Mouse (Mus musculus) adipocyte (in vitro differentiated cells): ENCODE results near the gene Rpp25l.

ENCODE experiments used
- DNase-seq: peaks from one replicate; pipeline ENCODE4 v3.0.0-alpha.2; 2016; ENCODE audit warnings: low spot score

Gene Rpp25l

DNA sequence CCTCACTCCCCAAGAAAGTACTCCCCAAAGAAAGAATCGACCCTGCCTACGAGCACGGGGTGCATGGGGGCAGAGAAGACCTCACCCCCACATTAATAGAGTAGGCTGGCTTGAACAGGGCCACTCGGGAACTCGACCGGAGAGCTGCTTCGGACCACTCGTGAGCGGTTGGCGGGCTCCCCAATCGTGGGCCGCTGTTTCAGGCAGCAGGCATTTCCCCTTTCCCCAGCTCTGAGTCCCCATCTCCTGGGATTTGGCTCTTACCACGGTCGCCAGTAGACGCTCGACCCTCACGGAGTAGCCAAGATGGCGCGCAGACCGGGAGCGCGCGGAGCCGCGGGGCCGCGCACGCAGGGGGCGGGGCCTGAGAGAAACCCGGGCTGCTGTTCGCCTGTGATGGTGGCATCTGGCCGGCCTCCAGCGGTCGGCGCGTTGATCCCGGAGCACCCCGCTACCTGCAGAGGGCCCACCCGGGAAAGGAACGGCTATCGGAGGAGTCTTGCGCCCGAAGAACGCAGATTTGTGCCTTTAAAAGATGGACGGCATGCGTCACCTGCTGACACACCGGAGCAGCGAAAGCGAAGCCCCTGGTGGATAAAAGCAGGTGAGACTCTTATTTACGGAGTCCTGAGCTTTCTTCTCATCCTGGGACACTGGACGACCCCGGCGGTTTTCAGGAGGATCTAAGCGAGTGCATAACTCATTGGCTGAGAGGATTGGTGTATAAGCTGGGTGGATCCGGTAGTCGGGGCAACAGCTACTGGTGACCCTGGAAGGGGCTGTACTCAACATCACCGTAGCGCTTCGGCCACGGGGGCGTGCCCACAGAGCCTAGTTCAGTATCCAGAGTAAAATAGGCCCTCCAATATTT, at the start of gene Rpp25l:
Gene Rpp25l (minus strand): TSS at position 338 of the 871 bp plus-strand sequence.
- peak; percentile 78 for DNase-seq

- DNase-seq = peak; percentile 77
Measured at GRCm38 (mm10) chr4:41762688-41763114, 49.4 kb upstream of the Rpp25l start.

GRCm38 (mm10) chr4:41762099-41762687, 48.9 kb upstream of the Rpp25l start:
- peak; percentile 39 for DNase-seq

GRCm38 (mm10) chr4:41761680-41762079, 48.3 kb upstream of the Rpp25l start:
- DNase-seq = peak; percentile 40

DNA sequence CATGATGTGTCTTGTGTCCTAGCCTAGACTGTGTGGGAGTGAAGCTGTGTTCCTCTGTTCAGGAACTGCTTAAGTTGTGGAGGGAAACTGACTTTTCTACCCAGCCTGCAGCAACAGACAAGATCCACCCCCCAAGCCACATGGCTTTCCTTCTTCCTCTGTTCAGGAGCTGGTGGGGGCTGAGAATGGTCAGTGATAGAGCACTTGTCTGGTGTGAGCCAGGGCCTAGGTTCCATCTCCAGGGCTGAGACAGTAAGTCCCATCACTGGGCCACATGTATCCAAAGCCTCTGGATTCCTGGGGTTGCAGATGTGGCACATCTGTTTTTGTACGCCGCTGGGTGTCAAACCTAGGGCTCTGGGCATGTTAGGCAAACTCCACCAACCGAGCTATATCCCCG, 47.6 kb upstream of the Rpp25l start:
- DNase-seq = no peak

DNA sequence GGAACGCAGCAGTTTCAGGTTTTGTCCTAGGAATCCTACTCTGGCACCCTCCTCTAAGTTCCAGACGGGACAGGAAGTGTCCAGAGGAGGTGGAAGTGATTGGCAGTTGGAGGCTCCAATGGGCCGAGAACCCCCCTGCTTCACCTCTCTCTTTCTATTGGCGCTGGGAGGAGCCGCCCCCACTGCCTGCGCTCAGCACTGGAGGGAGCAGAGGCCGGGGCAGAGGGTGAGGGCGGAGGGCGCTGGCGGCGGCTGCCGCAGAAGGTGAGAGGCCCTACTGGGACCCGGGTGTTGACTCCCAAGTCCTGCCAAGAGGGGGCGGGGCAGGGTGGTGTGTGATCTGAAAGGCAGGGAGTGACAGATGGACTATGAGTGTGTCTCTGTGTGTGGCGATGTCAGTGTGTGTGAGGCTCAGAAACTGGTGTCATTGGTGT, 47.0 kb upstream of the Rpp25l start:
- DNase-seq = peak; percentile 94

DNA sequence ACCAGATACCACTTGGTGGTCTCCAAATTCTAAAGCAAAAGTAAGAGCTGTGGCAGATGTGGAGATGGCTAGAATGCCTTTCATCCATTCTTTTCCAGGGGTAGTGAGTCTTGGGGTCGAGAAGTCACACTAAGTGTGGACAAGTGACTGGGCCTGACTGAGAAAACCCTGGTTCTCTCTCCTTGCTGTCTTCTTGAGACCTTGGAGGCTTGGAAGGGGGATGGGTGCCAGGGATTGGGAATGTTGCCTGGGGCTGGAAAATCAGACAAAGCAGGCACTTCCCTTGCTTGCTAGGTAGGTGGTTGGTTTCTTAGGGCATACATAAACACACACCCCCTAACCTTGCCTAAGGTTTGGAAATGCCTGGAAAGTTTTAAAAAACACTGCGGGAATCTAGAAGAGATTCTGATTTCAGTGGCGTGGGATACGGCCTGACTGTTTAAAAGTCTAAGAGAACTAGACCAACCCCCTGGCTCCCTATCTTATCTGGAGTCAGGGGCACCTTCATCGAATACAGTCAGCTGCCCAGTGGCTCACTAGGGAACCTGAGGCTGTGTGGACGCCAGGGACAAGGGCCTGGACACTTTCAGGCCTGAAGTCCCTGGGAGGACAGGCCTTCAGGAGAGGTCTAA, 46.4 kb upstream of the Rpp25l start:
- DNase-seq = peak; percentile 7

DNA sequence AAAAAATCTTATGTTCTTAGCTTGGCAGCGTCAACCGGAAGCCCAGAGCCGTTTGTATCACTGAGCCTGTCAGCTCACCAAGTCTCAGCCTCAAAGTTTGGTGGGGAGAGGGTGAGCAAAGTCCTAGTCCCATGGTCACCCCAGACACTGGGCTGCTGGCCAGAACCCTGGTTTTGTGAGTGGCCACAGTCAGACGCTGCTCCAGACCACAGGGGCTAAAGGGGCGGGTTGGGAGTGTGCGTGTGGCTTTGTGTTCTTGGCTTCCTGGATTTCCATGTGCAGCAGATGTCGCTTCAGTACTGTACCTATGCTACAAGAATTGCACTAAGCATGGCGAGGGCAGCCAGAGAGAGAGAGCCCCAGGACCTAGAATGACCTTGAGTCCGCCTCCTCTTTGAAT, 45.9 kb upstream of the Rpp25l start:
- DNase-seq = peak; percentile 2

GRCm38 (mm10) chr4:41758701-41759100, 45.4 kb upstream of the Rpp25l start:
- DNase-seq = no peak

DNA sequence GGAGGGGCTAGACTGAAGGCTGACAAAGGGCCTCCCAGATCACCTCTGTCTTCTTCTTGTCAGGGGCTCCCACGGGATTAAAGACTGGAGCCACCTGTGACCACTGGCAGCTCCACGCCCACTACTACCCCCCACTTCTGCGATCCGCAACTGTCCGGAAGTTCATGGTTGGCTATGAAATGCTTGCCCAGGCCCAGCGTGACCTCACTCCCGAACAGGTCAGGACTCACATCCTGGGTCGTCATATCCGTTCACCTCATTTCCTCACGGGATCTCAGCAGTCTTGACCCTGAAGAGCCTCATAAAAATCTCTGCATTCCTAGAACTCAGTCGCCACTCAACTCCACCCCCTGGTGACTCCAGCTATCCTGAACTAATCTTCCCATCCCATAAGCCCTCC, 44.7 kb upstream of the Rpp25l start:
- DNase-seq = peak; percentile 2

- DNase-seq = no peak
Measured at GRCm38 (mm10) chr4:41757321-41757720, 44.0 kb upstream of the Rpp25l start.

DNA sequence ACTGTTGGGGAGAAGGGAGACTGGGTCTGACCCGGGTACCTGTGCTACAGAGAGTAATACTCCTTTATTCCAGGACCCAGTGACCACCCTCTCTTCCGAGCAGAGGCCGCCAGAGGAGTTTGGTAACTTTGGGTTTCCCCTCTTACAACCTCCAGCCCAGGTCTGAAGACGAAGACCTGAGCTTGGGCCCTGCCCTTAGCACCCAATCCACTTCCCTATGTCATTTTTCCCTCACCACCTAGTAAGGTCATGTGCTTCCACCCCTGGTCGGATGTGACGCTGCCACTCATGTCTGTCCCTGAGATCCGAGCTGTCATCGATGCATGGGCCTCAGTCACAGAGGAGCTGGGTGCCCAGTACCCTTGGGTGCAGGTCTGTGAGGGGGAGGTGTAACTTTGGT, 43.1 kb upstream of the Rpp25l start:
- DNase-seq = no peak

DNA sequence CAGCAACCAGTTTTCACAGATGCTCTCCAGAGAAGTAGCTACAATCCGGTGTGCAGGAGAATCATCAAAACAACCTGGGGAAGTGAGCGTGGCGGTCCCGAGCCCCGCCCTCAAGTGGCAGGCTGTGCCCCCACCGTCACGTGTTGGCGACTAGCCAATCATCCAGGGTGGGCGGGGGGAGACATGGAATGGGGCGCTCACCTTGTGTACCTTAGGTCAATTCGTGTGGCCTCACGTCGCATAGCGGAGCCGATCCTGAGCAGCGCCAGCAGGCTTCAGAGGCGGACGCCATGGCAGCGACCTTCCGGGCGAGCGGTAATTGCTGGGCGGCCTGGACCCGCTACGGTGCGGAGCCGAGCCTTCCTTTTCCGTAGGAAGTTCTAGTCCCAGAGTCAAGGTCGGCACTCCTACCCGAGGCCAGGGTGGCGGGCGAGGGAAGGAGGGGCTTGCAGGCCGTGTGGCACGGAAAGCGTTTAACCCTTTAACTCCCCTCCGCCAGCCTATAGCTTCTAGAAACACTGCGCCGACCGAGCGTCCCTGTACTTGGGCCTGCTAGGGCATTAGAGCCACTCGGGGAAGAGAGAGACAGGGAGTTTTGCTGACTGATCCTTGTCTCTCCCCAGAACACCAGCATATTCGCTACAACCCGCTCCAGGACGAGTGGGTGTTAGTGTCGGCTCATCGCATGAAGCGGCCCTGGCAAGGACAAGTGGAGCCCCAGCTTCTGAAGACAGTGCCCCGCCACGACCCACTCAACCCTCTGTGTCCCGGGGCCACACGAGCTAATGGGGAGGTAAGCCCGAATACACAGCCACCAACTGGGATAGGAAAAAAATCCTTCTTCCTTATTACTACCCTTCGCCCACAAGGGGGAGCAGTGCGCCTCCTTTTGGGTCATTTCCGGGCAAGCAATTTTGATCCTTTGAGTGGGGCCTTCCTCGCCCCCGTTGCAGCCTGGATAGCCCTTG, 42.3 kb upstream of the Rpp25l start, which contains the start of gene Sigmar1:
Gene Sigmar1 (minus strand): TSS at position 820 of the 968 bp plus-strand sequence.
- DNase-seq = peak; percentile 92

GRCm38 (mm10) chr4:41754797-41755337, 41.5 kb upstream of the Rpp25l start, which contains the start of gene Galt:
TSS of gene Galt (plus strand) at chr4:41755228.
- DNase-seq = no peak

GRCm38 (mm10) chr4:41745021-41745420, 31.7 kb upstream of the Rpp25l start:
- peak; percentile 62 for DNase-seq

GRCm38 (mm10) chr4:41744131-41744530, 30.8 kb upstream of the Rpp25l start:
- DNase-seq = peak; percentile 52

DNA sequence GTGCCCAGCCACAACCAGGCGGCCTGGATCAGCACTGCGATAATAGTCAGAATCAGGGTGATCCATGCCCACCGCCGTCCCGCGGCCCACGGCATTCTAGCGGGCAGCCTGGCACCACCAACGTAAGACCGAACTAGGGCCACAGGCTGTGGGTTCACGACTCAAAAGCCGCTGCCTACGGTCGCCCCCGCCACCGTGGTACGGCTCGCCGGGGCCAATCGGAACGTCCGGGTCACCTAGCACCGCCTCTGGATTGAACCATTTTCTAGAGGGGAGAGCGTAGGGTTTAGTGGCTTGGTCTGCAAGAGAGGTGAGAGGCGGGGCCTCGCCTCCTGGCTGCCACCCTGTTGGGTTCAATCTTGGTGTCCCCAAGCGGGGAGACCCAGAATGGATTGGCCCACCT, 27.8 kb upstream of the Rpp25l start:
- DNase-seq = peak; percentile 94

- DNase-seq = peak; percentile 59
Measured at GRCm38 (mm10) chr4:41740380-41741157, 27.2 kb upstream of the Rpp25l start.

GRCm38 (mm10) chr4:41739260-41739659, 25.9 kb upstream of the Rpp25l start:
- DNase-seq = no peak

DNA sequence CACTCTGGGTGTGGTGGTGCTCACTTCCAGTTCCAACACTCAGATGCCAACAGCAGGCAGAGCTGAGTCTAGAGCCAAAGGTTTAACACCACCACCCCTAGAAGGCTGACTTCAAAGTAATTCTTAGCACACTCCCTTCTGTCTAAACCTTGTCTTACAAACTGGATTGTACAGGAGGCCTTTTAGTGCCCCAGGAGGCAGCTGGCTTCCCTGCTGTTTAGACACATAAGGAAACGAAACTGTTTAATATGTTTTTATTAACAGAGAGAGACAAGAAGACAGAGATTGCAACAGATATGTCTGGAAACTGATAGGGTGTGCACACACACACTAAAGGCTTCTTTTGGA, 24.9 kb upstream of the Rpp25l start:
- no peak for DNase-seq
